Mouse (Mus musculus) stomach, postnatal 0 days (tissue): ENCODE data around the gene Stk10.

Experiments used
- CTCF ChIP-seq: IDR thresholded peaks from 2 replicates; pipeline ENCODE4 v1.5.1; 2016; ENCODE audit warnings: antibody characterized with exemption, low read depth, mild to moderate bottlenecking, moderate library complexity
- EP300 ChIP-seq: optimal IDR thresholded peaks from 2 replicates; pipeline ENCODE3; 2016; ENCODE audit warnings: antibody characterized with exemption

DNA sequence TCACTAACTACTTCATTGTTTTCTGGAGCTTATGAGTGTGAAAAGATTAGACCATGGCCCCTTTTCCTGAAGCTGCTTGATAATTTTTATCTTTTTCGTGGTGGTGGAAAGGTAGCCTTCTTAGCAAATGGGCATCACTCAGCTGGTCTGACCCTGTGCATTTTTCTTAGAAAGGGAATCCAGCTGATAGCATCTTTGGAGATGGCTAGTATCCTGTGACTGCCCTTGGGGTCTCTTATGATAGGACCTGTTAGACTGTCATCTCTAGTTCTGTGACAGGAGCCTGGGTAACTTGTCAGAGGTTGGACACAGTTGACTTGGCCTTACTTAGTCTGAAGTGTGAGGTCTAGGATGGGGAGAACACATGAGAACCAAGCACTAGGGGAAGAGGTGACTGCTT, 13.8 kb upstream of the Stk10 start:
- TF ChIP-seq CTCF (no peak), EP300 (no peak)
